Mouse (Mus musculus) intestine, embryonic 16.5 days (tissue): Measurements from ENCODE around the gene Ppfia3. TPM values are rescaled to one million over a fixed set of nuclear protein-coding genes. Genes with fewer than 3 reads are reported as not detected.

Experiments
- ATAC-seq: fragments of 200-750 bp; cut with Nextera tagmentation; 2 replicates; pipeline ENCODE4 v1.8.0; 2017; ENCODE audit warnings: moderate TSS enrichment, moderate library complexity
- H3K27ac ChIP-seq: fragments of 300-500 bp; sonication (generic); 2 replicates; pipeline ENCODE4 v1.5.1; 2014; ENCODE audit warnings: mild to moderate bottlenecking, low read length
- H3K27me3 ChIP-seq: fragments of 300-500 bp; sonication (generic); replicated peaks from 2 replicates; pipeline ENCODE4 v1.6.1; 2014; ENCODE audit warnings: low read length, control low read depth, mixed read lengths; ENCODE audit not compliant: control insufficient read depth, insufficient read depth
- H3K36me3 ChIP-seq: fragments of 300-500 bp; sonication (generic); 2 replicates; pipeline ENCODE4 v1.6.1; 2014; ENCODE audit warnings: low read length, control low read depth; ENCODE audit not compliant: control insufficient read depth, insufficient read depth
- H3K4me1 ChIP-seq: fragments of 300-500 bp; sonication (generic); 2 replicates; pipeline ENCODE4 v1.6.1; 2014; ENCODE audit warnings: low read length, control low read depth, mixed read lengths; ENCODE audit not compliant: control insufficient read depth, insufficient read depth
- H3K4me2 ChIP-seq: fragments of 300-500 bp; sonication (generic); 2 replicates; pipeline ENCODE4 v1.6.1; 2014; ENCODE audit warnings: low read depth, low read length, control low read depth
- H3K4me3 ChIP-seq: fragments of 300-500 bp; sonication (generic); 2 replicates; pipeline ENCODE4 v1.5.1; 2014; ENCODE audit warnings: mild to moderate bottlenecking, low read length
- H3K9ac ChIP-seq: fragments of 300-500 bp; sonication (generic); 2 replicates; pipeline ENCODE4 v1.6.1; 2014; ENCODE audit warnings: low read depth, low read length
- H3K9me3 ChIP-seq: fragments of 300-500 bp; sonication (generic); 2 replicates; pipeline ENCODE4 v1.6.1; 2016; ENCODE audit warnings: low read length, control low read depth; ENCODE audit not compliant: control insufficient read depth
- WGBS: fragments of 180-500 bp; shearing (Covaris S2); extraction: QIAGEN DNeasy Blood & Tissue Kit; methylation state at CpG from one replicate; pipeline ENCODE4 v1.1.7; 2014; 5-methylcytosine and 5-hydroxymethylcytosine counted together
- polyA plus RNA-seq: library from polyadenylated mRNA; unstranded; fragments of >200 nt; fragmentation: Nextera tagmentation; extraction: Ambion mirVana; gene quantifications from 2 replicates; pipeline ENCODE4 v1.2.1, GENCODE M21; 2015

Ppfia3 gene
- polyA plus RNA-seq, 1 experiment from 2014 or later: 10.3 TPM

DNA sequence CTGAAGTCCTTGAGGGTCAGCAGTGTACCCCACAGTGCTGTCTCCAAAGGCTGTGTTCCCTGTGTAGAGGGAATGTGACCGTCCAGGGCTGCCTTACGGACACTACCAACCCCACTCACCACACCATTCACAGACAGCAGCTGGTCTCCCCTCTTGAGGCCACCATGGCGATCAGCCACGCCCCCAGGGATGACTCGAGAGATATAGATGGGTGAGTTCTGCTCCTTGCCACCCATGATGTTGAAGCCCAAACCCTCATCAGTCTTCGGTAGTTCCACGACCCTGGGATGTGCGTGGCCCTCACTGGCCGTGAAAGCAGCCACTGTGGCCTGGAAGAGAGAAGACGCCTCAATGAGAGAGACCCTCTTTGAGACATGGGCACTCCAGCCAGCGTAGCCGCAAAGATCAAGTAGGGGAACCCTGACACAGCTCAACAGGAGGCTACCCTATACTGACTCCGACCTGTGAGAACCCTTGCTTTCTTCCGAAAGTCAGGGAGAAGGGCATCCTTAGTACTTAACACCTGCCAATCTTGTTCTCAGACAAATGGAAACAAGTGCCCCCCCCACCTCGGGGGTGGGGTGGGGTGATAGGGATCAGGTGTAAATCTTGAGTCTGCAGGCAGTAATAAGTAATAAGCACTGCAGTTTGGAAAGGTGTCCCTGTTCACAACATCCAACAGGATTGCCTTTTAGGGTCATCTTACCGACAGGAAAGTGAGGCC, 2.4 kb upstream of the Ppfia3 start:
- Histone ChIP-seq H3K9ac (no peak overlapping the region), H3K4me2 (no peak overlapping the region), H3K9me3 (no peaks in the 10 kb centered on the region), H3K27ac (no peak overlapping the region), H3K4me1 (peaks cover 27% of the 10 kb centered on the region), H3K4me3 (no peak overlapping the region; the same call in 1 of the 2 replicates), H3K27me3 (peaks cover 26% of the 10 kb centered on the region), H3K36me3 (peaks cover 3% of the 10 kb centered on the region; the same call in 1 of the 2 replicates)
- WGBS: 76% methylated on average over 16 of the region's 16 CpGs
- no peak for ATAC-seq

DNA sequence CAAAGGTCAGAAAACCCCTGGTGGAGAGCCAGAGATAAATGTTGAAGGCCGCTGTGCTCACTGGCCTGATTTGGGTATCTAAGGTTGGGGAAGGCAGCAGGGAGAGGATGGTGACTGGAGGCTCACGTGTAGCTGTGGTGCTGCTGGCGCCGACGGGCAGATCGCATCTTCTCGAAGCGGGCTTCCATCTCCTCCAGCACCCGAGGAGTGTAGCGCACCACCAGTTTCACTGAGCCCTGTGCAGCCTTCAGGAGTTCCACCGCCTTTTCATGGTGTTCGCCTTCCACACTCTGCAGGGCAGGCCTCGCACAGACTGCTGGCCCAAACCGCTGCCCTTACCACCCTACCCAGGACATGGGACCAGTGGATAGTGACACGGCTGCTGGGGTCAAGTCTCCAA, 1.4 kb upstream of the Ppfia3 start:
- Histone ChIP-seq H3K4me3 (no peak overlapping the region), H3K27me3 (peaks cover 26% of the 10 kb centered on the region), H3K4me2 (0 out of 2 replicates have a peak overlapping the region, but pooled peaks have one; percentile 98)

DNA sequence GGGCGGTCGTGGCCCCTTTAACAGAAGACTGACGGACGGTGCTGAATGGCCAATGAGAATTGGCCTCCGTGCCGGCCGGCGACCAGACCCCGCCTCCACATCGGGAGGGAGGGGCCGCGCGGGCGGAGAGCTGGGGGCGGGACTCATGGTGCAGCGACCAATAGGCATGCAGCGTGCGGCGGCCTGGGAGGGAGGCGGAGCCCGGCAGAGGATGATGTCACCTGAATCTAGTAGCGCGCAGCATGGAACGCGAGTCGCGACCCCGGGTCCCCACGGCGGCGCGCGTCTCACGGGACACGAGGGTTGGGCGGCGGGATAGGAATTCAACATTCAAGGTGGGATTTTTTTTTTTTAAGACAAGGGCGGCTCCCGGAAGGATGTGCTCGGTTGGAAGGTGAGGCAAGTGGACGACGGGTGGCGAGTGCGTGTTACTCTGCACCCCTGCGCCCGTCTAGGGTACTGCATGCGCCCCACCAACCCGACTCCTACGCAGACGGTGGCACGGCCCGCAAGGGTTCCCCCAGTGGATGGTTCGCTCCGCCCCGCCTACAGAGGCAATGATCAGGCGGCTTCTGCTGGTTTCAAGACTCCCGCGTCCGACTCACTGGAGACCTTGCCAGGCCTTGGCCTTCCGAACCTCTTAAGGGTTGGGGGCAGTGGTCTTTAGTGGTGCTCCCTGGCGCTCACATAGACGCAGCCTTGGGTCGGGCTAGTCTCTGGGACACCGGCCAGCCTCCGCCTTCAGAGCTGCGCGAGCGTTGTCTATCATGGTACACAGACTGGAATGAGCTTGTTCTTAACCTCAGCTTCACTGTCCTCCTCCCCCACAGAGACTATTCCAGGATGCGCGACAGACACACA, 431 bp upstream of the Ppfia3 start:
- Histone ChIP-seq H3K27me3 (peaks cover 26% of the 10 kb centered on the region), H3K27ac (no peak overlapping the region), H3K9ac (peak overlapping the region; percentile 74), H3K9me3 (no peaks in the 10 kb centered on the region), H3K4me3 (peak overlapping the region; percentile 67), H3K36me3 (no peaks in the 10 kb centered on the region), H3K4me1 (peaks cover 30% of the 10 kb centered on the region), H3K4me2 (peak overlapping the region; percentile 98)
- WGBS: under 1% methylated on average over 70 of the region's 70 CpGs
- peak; percentile 81 for ATAC-seq

More for the DNA sequence above, 1.4 kb upstream of the Ppfia3 start:
- no peak for ATAC-seq
- no peaks in the 10 kb centered on the region for H3K9me3 ChIP-seq
- H3K4me1 ChIP-seq: peaks cover 27% of the 10 kb centered on the region
- H3K9ac ChIP-seq: 0 out of 2 replicates have a peak overlapping the region, but pooled peaks have one; percentile 69
- 82% methylated on average over 15 of the region's 15 CpGs for WGBS
- H3K27ac ChIP-seq: no peak overlapping the region
- H3K36me3 ChIP-seq: peaks cover 3% of the 10 kb centered on the region; the same call in 1 of the 2 replicates

DNA sequence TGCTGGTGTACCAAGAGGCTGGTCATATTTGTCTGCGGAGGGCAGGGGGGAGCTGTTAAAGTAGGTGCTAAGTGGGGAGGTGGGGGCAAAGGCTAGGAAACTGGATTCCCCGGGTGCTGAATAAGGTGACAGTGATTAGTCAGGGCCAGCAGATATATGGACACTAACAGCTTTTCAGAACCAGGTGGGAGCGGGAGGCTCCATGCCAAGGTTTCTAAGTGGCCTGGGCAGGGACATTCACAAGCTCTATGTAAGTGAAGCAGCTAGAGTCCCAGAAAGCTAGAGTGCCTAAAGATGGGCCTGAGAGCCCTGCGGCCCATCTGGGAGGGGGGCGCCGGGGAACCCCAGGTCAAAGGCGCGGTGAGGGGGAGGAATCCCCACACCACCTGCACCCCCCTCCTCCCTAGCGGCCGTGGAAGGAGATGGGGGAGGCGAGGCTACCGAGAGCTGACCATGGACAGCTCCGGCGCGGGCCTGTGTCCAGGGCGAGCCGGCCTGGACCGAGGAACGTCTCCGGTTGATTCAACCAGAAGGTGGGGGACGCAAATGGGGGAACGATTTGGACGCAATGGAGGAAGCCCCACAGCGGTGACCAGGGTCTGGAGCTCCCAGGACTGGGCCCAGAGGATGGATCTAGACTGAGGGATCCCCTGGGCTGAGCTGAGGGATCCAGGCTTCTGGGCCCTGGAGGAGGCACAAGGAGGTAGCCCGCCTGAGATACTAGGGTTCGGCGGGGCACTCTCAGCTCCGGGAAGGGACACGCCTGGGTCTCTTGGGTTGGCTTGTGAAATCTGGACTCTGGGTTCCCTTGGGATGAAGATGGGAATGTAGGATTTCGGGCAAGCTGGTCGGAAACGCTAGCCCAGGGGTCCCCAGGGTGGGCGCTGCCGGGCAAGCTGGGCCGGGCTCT, 822 bp downstream of the Ppfia3 start:
- Histone ChIP-seq H3K4me1 (peaks cover 35% of the 10 kb centered on the region), H3K9me3 (no peaks in the 10 kb centered on the region), H3K27ac (no peak overlapping the region), H3K27me3 (peaks cover 32% of the 10 kb centered on the region), H3K4me3 (peak overlapping the region; percentile 67), H3K36me3 (no peaks in the 10 kb centered on the region), H3K4me2 (peak overlapping the region; percentile 98), H3K9ac (peak overlapping the region; percentile 74)
- no peak for ATAC-seq
- WGBS: 5% methylated on average over 34 of the region's 35 CpGs

DNA sequence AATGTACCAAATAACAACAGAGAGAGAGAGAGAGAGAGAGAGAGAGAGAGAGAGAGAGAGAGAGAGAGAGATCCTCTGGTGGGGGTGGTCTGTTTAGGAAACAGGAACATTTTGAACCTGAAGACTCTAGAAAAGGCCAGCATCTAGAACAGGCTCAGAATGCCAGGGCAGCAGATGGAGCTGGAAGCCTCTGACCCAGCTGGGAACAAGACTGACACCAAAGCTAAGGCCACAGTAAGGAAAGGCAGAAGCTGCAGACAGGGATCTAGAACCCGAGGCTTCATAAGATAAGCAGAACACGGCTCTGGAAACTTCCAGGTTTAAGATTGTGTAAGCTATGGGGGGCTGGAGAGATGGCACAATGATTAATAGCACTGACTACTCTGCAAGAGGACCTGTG, 2.8 kb downstream of the Ppfia3 start:
- H3K27ac ChIP-seq: no peak overlapping the region
- H3K9ac ChIP-seq: no peak overlapping the region
- H3K4me2 ChIP-seq: no peak overlapping the region
- no peaks in the 10 kb centered on the region for H3K9me3 ChIP-seq
- 70% methylated on average over 2 of the region's 2 CpGs for WGBS
- H3K4me3 ChIP-seq: no peak overlapping the region
- H3K4me1 ChIP-seq: peaks cover 24% of the 10 kb centered on the region
- no peaks in the 10 kb centered on the region for H3K36me3 ChIP-seq
- ATAC-seq: no peak
- peaks cover 26% of the 10 kb centered on the region for H3K27me3 ChIP-seq

DNA sequence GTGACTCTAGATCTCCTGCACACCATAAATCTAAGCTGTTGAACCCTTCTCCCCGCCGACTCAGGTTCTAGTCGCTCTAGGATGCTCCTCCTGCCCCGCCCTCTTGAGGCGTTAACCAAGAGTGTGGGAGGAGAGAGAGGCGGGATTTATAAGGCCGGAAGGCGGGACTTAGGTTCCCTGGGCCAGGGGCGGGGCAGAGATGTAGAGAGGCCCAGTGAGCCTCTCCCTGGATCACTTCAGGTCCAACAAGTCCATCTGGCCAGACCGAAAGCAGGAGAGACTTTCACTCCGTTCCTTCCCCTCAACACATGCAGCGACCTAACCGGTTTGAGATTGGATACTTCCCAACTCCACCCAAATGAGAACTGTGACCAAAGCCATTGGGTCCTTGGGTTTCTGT, 4.0 kb downstream of the Ppfia3 start:
- WGBS: 5% methylated on average over 13 of the region's 13 CpGs
- Histone ChIP-seq H3K27me3 (peaks cover 18% of the 10 kb centered on the region; the same call in 1 of the 2 replicates), H3K9ac (no peak overlapping the region), H3K4me3 (no peak overlapping the region), H3K4me2 (no peak overlapping the region), H3K27ac (no peak overlapping the region), H3K9me3 (no peaks in the 10 kb centered on the region), H3K36me3 (no peaks in the 10 kb centered on the region), H3K4me1 (peaks cover 21% of the 10 kb centered on the region)
- peak; percentile 19 for ATAC-seq

DNA sequence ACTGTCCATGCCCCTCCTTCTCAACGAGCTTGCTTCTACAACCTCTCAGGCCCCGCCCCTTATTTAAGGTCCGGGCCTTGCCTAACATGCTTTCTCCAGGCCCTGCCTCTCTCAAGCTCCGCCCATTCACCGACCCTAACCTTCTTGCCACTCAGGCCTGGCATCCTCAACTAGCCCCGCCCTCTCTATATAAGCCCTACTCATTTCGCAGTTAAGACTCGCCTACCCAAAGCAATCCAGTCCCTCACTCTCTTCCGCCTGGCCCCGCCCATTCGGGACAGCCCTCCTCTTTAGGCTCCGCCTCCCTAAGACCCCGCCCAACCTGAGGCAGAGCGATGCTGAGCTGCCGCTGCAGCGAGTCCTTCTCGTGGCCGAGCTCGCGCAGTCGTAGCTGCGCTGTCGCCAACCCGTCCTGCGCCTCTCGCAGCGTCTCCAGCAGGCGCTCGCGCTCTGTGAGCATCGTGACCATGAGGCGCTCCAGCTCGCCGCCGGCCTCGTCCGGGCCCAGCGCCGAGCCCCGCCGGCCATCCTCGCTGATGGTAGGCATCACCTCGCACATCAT, 5.5 kb downstream of the Ppfia3 start:
- Histone ChIP-seq H3K4me1 (peaks cover 14% of the 10 kb centered on the region), H3K27ac (no peak overlapping the region), H3K9me3 (no peaks in the 10 kb centered on the region), H3K4me2 (peak overlapping the region; percentile 88), H3K4me3 (peak overlapping the region; percentile 48), H3K36me3 (no peaks in the 10 kb centered on the region), H3K27me3 (peaks cover 18% of the 10 kb centered on the region; the same call in 1 of the 2 replicates), H3K9ac (peak overlapping the region; percentile 56)
- WGBS: under 1% methylated on average over 43 of the region's 43 CpGs
- ATAC-seq: peak; percentile 74

DNA sequence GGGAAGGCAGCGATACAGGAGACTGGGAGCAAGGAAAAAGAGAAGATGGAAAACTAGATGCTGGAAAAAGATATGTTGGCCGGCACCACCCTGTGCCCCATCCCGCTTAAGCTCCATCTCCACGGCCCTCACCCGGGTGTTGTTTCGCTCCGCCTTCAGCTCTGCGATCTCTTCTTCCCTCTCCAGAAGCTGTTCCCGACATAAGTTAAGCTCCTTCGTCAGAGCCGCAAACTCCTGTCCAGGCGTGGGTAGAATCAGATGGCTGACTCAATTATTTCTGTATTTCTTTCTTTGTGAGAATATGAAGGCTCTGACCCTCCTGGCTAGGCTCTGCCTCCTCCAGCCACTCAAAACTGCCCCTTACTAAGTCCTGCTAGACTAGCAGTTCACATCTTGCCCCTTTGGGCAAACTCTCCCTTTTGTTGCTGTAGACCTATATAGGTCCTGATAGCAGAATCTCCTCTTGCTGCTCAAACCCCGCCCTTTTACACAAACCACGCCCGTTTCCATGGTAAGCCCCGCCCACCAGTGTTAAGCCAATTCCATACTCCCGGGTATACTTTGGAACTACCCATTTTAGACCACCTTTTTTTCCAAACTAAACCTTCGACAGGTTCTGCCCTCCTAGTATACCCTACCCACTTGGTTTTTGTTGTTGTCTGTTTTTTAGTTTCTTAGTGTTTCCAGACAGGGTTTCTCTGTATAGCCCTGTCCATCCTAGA, 6.3 kb downstream of the Ppfia3 start:
- no peaks in the 10 kb centered on the region for H3K36me3 ChIP-seq
- 45% methylated on average over 18 of the region's 18 CpGs for WGBS
- H3K9me3 ChIP-seq: no peaks in the 10 kb centered on the region
- H3K9ac ChIP-seq: no peak overlapping the region
- H3K27ac ChIP-seq: no peak overlapping the region
- peaks cover 14% of the 10 kb centered on the region; the same call in 1 of the 2 replicates for H3K27me3 ChIP-seq
- peak overlapping the region; percentile 48; the same call in 1 of the 2 replicates for H3K4me3 ChIP-seq
- 0 out of 2 replicates have a peak, but pooled peaks have one; percentile 0 for ATAC-seq
- H3K4me2 ChIP-seq: no peak overlapping the region
- H3K4me1 ChIP-seq: peaks cover 9% of the 10 kb centered on the region
